Mouse (Mus musculus): ENCODE data around the gene Gm10228. TPM values are rescaled to one million over a fixed set of nuclear protein-coding genes. Genes with fewer than 3 reads are reported as not detected.

Gene Gm10228
- polyA plus RNA-seq, 1 experiment from 2014 or later = not detected

GRCm38 (mm10) chr16:89010659-89011058 lies 30.6 kb downstream of the Gm10228 start, which contains the start of gene Krtap22-2:
TSS of gene Krtap22-2 (minus strand) at chr16:89010759.
- no peak within 1 kb of the TSS for H3K4me3 ChIP-seq (ENCODE audit: low read depth, low read length)
- no peak within 1 kb of the TSS for H3K9ac ChIP-seq (replicated peaks)
- 74% methylated on average over 5 of the region's 5 CpGs for WGBS (ENCODE audit: insufficient replicate concordance)
- DNase-seq (no peak), ATAC-seq (no peak)
- H3K9me3 ChIP-seq (ENCODE audit: low read length) = no peaks in the 10 kb centered on the region; the same call in 1 of the 2 replicates
- TF ChIP-seq CTCF (IDR thresholded peaks at IDR 0.05; ENCODE audit: low read depth) (no peak), EP300 (IDR thresholded peaks at IDR 0.05; ENCODE audit: low read depth) (no peak)
- no peaks in the 10 kb centered on the region for H3K36me3 ChIP-seq (replicated peaks; ENCODE audit: insufficient read depth, low read length)
- no peak within 1 kb of the TSS for H3K27ac ChIP-seq (ENCODE audit: low read depth)
- no peaks in the 10 kb centered on the region for H3K4me1 ChIP-seq (ENCODE audit: insufficient read depth)
- no peaks in the 10 kb centered on the region for H3K27me3 ChIP-seq (ENCODE audit: insufficient read depth, low read length)
- no peak within 1 kb of the TSS for H3K4me2 ChIP-seq (ENCODE audit: low read depth, low read length)

Other genes starting within 250 kb of the Gm10228 start
- not detected in 2 replicates for gene Gm20741, start 229.3 kb downstream of the Gm10228 start, polyA plus RNA-seq (2015; fragmentation: Nextera tagmentation; extraction: Ambion mirVana)
- gene Krtap15, start 221.3 kb downstream of the Gm10228 start, polyA plus RNA-seq (2015; fragmentation: Nextera tagmentation; extraction: Ambion mirVana) = not detected in 2 replicates
- gene Krtap14, start 215.3 kb downstream of the Gm10228 start, polyA plus RNA-seq (2015; fragmentation: Nextera tagmentation; extraction: Ambion mirVana) = not detected in 2 replicates
- gene Krtap19-1, start 172.1 kb downstream of the Gm10228 start, polyA plus RNA-seq (2015; fragmentation: Nextera tagmentation; extraction: Ambion mirVana) = not detected in 2 replicates
- not detected in 2 replicates for gene Krtap19-2, start 167.2 kb downstream of the Gm10228 start, polyA plus RNA-seq (2015; fragmentation: Nextera tagmentation; extraction: Ambion mirVana)
- gene Krtap19-3, start 163.4 kb downstream of the Gm10228 start, polyA plus RNA-seq (2015; fragmentation: Nextera tagmentation; extraction: Ambion mirVana) = not detected in 2 replicates
- gene Krtap19-4, start 156.4 kb downstream of the Gm10228 start, polyA plus RNA-seq (2015; fragmentation: Nextera tagmentation; extraction: Ambion mirVana) = not detected in 2 replicates
- gene Krtap19-5, start 145.0 kb downstream of the Gm10228 start, polyA plus RNA-seq (2015; fragmentation: Nextera tagmentation; extraction: Ambion mirVana) = not detected in 2 replicates
- gene Krtap19-9b, start 109.2 kb downstream of the Gm10228 start, polyA plus RNA-seq (2015; fragmentation: Nextera tagmentation; extraction: Ambion mirVana) = not detected in 2 replicates
- not detected in 2 replicates for gene Krtap16-3, start 78.6 kb downstream of the Gm10228 start, polyA plus RNA-seq (2015; fragmentation: Nextera tagmentation; extraction: Ambion mirVana)
- not detected in 2 replicates for gene Krtap22-2, start 30.7 kb downstream of the Gm10228 start, polyA plus RNA-seq (2015; fragmentation: Nextera tagmentation; extraction: Ambion mirVana)
- not detected in 2 replicates for gene Gm10229, start 26.2 kb downstream of the Gm10228 start, polyA plus RNA-seq (2015; fragmentation: Nextera tagmentation; extraction: Ambion mirVana)
- not detected in 2 replicates for gene Krtap6-1, start 9.8 kb downstream of the Gm10228 start, polyA plus RNA-seq (2015; fragmentation: Nextera tagmentation; extraction: Ambion mirVana)
- gene Krtap6-5, start 6.4 kb upstream of the Gm10228 start, polyA plus RNA-seq (2015; fragmentation: Nextera tagmentation; extraction: Ambion mirVana) = not detected in 2 replicates
- gene 1110025L11Rik, start 22.5 kb upstream of the Gm10228 start, polyA plus RNA-seq (2015; fragmentation: Nextera tagmentation; extraction: Ambion mirVana) = not detected in 2 replicates
- gene Krtap6-3, start 42.5 kb upstream of the Gm10228 start, polyA plus RNA-seq (2015; fragmentation: Nextera tagmentation; extraction: Ambion mirVana) = not detected in 2 replicates
- gene Gm6358, start 99.4 kb upstream of the Gm10228 start, polyA plus RNA-seq (2015; fragmentation: Nextera tagmentation; extraction: Ambion mirVana) = not detected in 2 replicates
- not detected in 2 replicates for gene Gm10061, start 109.6 kb upstream of the Gm10228 start, polyA plus RNA-seq (2015; fragmentation: Nextera tagmentation; extraction: Ambion mirVana)
- gene Gm9789, start 116.5 kb upstream of the Gm10228 start, polyA plus RNA-seq (2015; fragmentation: Nextera tagmentation; extraction: Ambion mirVana) = not detected in 2 replicates
- not detected in 2 replicates for gene Gm7735, start 128.0 kb upstream of the Gm10228 start, polyA plus RNA-seq (2015; fragmentation: Nextera tagmentation; extraction: Ambion mirVana)
- not detected in 2 replicates for gene 1110057P08Rik, start 133.3 kb upstream of the Gm10228 start, polyA plus RNA-seq (2015; fragmentation: Nextera tagmentation; extraction: Ambion mirVana)
- not detected in 2 replicates for gene Krtap20-2, start 164.4 kb upstream of the Gm10228 start, polyA plus RNA-seq (2015; fragmentation: Nextera tagmentation; extraction: Ambion mirVana)